Mouse (Mus musculus): ENCODE results near the gene Rfc4.

Gene Rfc4

DNA sequence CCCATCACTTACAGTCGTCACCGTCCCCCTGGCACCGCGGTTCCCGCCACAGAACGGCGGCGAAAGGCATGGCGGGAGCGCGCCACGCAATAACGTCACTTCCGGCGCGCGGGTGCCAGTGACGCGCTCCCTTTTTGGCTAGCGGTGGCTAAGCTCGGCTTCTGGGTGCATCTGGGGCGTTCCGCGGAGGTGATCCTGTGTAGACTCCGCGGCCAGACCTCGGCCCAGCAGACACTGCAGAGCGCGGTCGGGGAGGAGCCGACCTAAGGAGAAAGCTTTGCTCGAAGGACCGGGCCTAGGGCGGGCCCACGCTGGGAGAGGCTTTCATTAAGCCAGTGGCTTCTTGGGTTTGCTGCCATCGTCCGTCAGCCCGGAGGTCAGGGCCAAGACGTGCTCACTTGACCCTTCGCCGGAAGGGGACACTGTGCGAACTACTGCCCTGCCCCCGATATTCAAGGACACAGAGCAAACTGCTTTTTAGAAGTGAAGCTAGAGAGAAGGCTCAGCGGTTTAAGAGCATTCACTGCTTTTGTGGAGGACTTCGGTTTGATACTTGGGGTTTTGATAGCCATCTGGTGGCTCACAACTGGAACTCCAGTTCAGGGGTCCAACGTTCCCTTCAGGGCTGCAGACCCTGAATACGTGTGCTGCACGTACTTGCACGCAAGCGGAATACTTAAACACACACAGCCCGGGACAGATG lies at the start of gene Rfc4:
Rfc4 (minus strand) TSS at position 65 of the 703 bp plus-strand sequence.
- DNase-seq (ENCODE audit: low read depth, low spot score): peak; percentile 76

DNA sequence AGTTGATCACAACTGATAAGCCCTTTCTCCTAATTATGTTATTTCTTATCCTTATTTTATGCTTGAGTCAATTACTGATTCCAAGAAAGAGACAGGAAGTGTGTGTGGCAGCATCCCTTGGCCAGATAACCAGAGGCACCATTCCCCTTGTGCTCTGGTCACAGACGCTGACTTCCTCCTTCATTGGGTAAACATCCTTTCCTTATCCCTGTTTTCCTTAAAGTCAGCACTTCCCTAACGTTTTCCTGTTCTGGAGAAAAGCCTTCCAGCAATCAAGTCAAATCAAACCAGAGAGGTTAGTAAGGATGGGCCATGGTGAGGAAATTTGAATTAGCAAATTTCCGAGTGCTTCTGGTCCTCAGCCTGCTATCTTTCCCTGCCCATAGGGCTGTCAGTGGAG lies 48.4 kb upstream of the Rfc4 start:
- no peak for DNase-seq (ENCODE audit: low read depth, low spot score)

DNA sequence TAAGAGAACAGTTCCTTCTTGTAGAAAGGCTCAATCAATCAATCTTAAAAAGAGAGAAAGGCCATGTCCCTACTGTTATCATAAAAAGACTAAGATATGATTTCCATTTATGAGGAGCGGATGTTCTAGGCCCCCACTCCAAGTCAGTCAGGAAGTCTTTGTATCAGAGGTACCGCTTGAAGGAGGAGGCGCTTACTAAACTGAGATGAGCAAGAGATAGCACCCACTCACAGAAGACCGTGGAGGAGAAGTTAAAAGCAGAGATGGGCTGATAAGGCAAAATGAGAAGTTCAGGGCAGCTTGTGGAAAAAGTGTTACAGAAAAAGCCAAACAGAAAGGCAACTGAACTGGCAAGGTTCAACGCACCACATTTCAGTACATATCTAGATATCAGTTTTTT lies 47.3 kb upstream of the Rfc4 start:
- DNase-seq (ENCODE audit: low read depth, low spot score): no peak

DNA sequence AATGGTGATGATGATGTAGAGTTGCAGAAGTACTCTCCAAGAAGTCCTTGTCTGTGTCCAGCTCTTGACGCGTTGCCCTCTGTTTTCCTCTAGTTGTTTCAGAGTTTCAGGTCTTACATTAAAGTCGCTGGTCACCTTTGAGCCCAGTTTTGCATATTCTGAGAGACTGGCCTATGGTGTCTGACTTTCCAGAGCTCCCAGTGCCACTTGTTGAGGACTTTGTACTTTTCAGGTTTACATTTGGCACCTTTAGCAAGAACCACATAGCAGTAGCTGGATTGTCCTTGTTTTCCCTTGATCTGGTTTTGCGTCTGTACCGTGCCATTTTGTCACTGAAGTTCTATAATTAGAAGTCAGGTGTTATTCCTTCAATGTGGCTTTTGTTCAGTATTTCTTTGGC lies 46.4 kb upstream of the Rfc4 start:
- DNase-seq (ENCODE audit: low read depth, low spot score): no peak

DNA sequence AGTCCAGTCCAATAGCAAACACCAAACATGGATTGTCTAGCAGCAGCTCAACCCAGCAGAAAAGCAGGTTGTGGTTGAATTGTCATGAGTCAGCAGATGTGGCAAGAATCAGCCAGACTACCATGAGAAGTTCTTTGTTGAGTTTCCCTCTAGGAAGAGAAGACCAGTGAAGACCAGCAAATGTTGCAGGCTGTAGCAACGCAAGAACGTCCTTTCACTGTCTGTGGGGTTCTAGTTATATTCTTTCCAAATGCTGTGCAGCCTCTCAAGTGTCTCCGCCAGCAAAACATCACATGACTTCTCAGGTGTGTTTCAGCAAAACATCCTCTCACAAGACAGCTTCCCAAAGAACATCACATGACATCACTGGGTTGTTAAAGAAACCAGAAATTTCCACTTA lies 43.3 kb upstream of the Rfc4 start:
- DNase-seq (ENCODE audit: low read depth, low spot score): no peak

DNA sequence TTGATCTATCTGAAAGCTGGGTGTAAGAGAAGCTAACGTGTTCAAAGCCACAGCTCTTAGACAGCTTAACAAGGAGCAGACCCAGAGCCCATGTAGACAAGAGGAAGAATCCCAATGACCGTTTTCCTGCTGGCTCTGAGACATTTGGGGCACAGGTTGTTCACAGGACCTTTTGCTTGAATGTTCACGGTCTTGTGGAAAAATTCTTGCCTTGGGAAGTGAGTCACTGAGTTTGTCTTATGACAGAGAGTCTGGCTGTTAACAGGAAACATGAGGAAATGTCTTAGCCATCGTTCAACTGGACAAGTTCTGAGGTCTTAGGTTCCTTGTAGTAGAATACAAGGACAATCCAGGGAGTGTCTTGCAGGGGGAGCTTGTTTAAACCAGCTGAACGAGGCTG lies 39.5 kb upstream of the Rfc4 start:
- no peak for DNase-seq (ENCODE audit: low read depth, low spot score)

DNA sequence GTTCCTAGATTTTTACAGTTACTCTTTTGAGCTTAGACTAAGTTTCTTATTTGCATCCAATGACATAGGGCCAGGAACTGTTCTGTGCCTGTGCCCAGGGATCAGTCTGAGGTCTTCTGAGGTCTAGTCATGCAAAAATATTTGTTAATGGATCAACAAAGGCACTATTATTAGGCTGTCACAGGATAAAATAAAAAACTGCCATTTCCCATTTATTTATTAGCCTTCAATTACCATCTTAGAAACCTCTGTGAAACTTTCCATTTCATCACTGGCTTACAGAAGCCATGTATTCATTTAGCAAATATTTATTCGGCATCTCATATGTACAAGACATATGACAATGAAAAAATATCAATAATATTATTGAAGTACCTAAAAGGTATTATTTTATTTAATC lies 39.1 kb upstream of the Rfc4 start:
- no peak for DNase-seq (ENCODE audit: low read depth, low spot score)

DNA sequence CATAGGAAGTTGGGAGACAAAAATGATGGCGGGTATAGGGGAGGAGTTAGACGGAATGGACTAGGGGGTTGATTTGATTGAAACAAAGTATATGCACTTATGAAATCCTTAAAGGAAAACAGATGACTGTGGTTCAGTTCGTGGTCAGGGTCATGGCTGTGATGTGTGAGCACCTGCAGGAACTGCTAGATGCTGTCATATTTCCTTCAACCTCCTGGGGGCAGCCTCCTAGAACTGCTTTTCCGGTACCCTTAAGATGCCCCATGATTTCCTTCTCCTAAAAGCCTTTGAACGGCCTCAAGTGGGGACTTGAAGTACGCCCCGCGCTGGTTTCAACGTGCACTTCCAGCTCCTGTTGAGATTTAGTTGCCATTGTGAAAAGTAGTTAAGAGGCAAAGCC lies 37.9 kb upstream of the Rfc4 start:
- DNase-seq (ENCODE audit: low read depth, low spot score): no peak

DNA sequence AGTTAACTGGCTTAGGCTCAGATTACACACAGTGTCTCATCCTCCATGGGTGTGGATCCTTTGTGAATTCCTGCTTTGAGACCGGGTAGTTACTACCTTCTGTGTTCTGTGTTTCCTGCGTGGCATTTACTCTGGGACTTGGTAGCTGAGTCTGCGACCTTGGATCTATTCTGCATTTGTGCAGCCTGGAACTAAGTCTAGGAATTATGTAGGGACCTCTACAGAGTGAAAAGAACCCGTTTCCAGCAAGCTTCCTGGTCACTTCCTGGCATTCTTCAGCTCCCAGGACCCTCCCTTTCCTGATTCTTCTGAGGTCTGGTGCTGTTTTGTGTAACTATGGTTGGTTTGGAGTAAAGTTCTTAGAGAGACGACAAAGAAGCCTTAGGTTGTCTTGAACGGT lies 36.9 kb upstream of the Rfc4 start:
- no peak for DNase-seq (ENCODE audit: low read depth, low spot score)

DNA sequence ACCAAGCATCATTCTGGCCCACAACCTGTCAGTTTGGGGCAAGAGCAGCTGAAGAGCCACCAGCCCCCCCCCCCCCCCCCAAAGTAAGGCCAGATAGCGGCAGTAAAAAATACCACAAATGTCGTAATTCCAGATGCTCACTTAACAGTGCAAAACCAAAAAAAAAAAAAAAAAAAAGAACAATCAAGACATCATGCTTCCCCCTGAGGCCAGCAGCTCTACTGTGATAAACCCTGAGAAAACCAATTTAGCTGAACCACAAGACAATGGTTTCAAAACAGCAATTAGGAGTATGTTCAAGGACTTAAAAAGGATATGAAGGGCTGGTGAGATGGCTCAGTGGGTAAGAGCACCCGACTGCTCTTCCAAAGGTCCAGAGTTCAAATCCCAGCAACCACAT lies 34.6 kb upstream of the Rfc4 start:
- DNase-seq (ENCODE audit: low read depth, low spot score): no peak

DNA sequence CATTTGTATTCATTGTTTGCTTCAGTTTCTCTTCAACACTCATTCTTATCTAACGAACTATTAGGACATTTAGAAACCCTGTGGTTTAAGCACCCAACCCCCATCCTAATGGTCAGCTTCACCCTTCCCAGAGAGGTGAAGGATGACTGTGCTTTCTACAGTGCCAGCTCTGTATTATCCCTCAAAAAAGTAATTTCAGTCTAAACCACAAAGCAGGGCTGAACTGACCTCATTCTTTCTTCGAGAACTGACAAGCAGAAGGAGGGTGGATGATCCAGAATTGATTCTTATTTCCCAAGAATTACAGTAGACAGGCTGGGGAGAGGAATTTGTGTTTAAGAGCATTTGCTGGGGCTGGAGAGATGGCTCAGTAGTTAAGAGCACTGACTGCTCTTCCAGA lies 32.2 kb upstream of the Rfc4 start:
- no peak for DNase-seq (ENCODE audit: low read depth, low spot score)

DNA sequence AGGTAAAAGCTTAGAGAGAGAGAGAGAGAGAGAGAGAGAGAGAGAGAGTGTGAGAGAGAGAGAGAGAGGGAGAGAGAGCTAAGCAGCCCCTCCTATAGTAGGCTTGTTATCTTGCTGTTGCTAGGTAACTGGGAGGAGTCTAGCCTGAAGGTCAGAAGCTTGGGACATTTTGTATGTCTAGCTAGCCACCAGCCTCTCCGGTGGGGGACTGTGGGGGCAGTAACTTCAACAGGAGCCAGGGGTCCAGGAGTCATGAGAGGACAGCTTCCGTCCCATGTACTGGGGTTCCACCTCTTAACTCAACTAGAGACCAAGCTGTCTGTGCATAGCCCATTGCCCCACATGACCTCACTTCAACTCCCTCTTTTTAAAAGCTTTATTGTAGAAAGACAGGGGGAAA lies 31.4 kb upstream of the Rfc4 start:
- no peak for DNase-seq (ENCODE audit: low read depth, low spot score)

DNA sequence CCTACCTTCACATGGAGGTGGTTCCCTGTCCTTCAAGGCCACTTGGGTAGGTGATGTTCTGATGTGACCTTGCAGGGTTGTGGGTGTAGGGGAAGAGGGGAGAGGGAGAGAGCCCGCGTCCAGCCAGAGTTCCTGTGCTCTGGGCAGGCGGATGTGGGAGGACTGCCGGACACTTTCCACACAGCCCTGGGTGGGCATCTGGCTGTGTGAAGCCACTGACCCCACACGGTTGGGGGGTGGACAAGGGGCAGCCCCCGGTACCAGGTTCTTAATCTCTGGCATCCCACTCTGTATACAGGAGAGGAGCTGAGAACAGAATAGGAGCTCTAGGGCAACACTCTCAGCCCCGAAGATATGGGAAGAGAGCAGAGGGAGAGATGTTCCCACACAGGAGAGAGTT lies 30.8 kb upstream of the Rfc4 start:
- no peak for DNase-seq (ENCODE audit: low read depth, low spot score)

DNA sequence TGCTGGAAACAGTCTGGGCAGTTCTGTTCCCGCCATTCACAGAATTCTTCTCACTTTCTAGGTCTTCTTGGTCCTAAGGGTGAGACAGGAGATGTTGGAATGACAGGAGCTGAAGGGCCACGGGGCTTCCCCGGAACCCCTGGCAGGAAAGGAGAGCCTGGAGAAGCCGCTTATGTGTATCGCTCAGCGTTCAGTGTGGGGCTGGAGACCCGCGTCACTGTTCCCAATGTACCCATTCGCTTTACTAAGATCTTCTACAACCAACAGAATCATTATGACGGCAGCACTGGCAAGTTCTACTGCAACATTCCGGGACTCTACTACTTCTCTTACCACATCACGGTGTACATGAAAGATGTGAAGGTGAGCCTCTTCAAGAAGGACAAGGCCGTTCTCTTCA lies 29.5 kb upstream of the Rfc4 start:
- no peak for DNase-seq (ENCODE audit: low read depth, low spot score)

DNA sequence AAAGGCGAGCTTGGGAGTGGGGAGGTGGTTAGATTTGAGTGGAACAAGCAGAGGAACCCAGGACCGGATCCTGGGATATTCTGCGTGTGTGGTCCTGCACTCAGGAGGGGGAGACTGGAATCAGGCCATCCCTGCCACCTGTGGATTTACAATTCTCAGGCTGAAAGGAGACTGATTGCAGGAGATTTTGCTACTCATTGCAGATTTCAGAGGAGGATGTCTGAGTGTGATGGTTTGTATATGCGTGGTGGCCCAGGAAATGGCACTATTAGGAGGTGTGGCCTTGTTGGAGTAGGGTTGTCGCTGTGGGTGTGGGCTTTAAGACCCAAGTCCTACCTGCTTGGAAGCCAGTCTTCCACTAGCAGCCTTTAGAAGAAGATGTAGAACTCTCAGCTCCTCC lies 26.7 kb upstream of the Rfc4 start:
- no peak for DNase-seq (ENCODE audit: low read depth, low spot score)

DNA sequence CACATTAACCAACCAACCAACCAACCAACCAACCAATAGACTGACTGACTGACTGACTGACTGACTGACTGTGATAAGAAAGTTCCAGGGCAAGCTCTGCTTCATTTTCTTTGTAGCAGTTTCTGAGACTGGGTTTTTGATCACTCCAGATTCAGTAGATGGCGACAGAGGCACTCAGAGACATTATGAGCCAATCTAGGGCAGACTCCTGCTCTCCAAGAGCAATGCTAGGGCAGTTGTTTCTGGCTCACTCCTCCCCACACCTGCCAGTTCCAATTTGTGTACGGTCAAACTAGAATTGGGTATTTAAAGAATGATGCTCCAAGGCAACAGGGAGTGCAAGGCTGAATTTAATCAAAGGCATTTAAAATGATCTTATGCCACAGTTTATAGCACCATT lies 23.9 kb upstream of the Rfc4 start:
- no peak for DNase-seq (ENCODE audit: low read depth, low spot score)

DNA sequence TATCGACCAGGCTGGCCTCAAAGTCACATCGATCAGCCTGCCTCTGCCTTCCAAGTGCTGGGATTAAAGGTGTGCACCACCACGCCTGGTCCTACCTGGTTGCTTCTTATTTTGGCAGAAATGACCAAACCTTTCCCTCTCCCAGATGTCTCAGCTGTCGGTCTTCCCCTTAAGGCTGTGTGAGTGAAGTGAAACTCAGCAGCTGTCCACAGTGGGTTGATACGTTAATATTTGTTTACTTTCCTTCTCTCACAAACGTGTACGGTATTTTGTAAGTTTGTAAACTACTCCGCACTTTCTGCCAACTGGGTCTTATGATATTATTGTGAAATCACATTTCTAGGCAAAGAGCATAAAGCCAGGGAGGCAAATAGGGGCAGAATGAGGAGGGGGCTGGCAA lies 21.9 kb upstream of the Rfc4 start:
- DNase-seq (ENCODE audit: low read depth, low spot score): no peak

DNA sequence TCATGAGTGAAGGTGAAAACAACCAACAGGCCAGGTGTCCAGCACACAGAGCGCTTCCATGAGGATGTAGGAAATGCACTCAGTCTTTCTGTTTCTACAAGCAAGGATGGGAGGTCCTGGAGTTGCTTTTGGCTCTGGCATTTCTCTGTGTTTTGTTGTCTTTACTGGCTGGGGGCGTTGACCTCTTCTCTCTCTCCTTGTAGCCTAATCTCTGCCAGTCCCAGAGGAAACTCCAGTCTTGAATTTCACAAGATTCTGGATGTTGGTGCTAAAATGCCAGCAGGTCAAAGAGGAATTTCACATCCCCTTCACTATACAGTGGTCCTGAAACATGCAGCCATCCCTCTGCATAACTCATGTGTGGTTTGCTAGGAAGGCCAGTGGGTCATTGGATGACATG lies 21.4 kb upstream of the Rfc4 start:
- no peak for DNase-seq (ENCODE audit: low read depth, low spot score)

DNA sequence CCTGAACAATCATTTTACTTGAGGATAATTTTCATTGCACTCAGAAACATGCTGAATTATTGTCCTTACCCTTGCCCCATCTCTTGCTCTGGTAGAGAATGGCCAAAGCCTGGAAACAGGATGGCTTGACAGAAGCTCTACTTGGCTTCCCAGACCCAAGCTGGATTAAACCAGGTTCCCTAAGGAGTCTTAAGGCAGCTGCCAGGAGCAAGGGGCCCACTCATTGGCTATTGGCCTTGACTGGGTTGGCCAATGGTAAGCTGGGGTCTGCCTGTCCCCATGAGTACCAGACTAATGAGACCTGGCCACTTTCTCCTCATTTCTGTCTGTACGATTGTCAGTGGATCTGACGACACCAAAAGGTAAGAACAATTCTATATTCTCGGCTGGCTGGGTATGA lies 18.7 kb upstream of the Rfc4 start, which contains the start of gene Adipoq:
Adipoq (plus strand) TSS at position 257 of the 400 bp plus-strand sequence.
- no peak for DNase-seq (ENCODE audit: low read depth, low spot score)

DNA sequence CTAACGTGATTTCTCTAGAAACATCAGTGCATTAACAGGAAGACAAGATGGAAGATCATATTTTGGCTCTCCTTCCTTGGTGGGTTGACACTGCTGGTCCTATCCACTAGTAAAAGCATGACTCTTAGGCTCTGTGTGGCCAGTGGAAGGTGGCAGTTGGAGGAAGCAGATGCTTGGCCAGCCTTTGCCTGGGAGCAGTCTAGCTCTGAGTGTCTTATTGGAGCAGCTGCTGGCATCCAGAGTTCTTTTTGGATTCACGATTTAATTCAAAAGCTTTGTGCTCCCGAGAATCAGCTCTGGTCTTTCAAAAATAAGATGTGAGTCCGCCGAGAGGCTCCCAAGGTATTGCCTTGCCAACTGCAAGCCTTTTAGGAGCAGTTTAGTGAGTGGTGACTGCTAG lies 17.7 kb upstream of the Rfc4 start:
- no peak for DNase-seq (ENCODE audit: low read depth, low spot score)

DNA sequence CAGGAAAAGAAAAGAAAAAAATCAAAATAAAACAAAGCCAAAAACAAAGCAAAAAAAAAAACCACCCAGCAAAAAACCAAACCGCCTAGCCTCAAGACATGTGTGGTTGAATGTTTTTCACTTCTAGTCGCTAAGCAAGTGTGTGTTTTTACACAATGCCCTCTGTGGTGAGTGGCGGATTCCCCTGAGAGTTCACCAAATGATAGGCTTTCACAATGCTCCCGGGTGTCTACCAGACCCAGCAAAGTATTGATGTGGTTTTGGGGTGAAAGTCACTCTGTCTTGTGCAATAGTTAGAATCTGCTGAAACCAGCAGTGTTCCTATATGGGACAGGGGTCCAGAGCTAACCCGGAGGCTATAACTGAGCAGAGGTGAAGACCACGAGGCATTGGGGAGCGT lies 16.8 kb upstream of the Rfc4 start:
- no peak for DNase-seq (ENCODE audit: low read depth, low spot score)

DNA sequence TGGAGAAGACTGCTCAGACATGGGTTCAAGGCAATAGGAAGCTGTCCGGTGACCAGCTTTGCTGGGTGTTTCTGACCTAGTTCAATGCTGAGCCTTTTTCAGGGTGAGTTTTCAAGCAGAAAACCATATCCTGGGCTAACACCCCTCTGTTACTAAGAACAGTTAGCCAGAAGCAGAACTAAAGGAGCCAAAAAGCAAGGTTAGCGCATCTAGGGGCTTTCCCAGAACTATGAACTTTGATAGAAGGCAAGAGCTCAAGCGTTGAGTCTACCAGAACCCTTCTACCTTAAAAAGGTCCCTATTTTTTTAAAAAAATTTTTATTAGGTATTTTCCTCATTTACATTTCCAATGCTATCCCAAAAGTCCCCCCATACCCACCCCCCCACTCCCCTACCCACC lies 13.4 kb upstream of the Rfc4 start:
- DNase-seq (ENCODE audit: low read depth, low spot score): no peak

DNA sequence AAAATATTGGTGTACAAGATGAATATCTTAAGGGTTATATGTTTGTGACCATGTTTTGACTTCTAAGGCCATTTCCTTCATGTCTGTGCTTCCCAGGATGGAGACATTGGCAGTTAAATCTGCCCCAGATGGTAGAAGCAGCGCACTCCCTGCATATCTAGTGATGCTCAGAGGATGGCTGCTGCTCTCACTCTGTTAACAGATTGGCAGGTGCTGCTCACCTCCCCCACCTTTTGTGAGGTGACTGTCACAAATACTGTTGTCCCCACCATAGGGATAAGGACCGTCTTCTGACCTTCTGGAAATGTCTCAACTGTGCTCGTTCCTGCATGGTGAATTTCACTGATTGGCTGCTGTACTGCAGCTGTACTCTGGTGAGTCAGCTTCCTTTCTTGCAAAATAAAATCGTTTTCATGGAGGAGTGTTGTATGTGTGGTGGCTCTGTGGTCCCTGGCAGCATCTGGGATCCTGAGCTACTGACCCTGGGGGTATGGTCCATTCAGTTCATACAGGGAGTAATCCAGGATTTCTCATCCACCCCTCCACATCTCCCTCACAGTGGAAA lies 9.0 kb upstream of the Rfc4 start:
- no peak for DNase-seq (ENCODE audit: low read depth, low spot score)

Data from brain, embryonic 18.5 days (tissue).